Mouse (Mus musculus): ENCODE measurements around the gene Wnk1.

Wnk1 gene

DNA sequence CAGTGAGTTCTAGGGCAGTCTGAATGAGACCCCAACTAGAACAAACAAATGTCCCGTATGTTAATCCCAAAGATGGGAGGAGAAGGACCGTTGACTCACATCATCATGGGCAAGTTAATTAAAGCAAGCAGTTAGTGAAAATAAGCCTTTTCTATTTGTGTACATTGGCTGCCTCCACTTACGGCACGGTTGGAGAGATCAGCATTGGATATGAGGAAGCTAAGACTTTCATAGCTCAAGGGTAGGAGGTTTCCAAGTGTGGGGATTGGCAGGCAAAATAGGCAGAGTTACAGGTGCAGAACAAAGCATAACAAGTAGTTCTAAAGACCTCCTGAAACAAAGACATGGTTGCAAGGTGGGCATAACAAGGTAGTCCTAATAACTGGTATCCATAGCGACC lies 133.0 kb downstream of the Wnk1 start:
- DNase-seq (ENCODE audit: inconsistent ontology term), result no peak

DNA sequence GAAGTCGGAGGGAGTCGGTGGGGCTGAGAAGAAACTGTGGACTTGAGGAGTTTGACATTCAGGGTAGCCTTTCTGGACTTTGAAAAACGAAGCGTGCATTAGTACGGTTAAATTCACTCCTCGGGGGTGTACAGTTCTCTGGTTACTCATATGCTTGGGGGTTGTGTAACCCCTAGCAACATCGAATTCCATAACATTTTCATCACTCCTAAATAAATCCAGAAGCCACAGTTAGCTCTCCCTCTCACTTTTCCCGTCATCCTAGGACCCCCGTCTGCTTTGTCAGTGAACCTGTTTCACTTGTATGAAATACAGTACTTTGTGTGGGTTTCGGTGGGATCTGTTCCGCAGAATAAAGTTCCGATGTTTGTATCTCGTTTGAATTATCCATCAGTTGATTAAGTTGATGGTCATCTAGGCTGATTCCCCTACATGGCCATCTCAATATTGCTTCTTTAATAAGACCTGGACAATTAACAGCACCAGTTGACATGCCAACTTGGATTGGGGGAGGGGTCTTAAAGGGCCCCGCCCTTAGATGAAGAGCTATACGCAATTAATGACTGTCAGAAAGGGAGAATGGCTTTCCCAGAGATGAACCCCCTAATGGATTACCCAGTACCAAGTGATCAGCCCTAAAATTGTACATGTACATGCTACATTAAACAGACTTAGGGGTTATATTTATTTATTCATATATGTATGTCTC lies 135.2 kb downstream of the Wnk1 start:
- peak; percentile 38 for DNase-seq (ENCODE audit: inconsistent ontology term)

DNA sequence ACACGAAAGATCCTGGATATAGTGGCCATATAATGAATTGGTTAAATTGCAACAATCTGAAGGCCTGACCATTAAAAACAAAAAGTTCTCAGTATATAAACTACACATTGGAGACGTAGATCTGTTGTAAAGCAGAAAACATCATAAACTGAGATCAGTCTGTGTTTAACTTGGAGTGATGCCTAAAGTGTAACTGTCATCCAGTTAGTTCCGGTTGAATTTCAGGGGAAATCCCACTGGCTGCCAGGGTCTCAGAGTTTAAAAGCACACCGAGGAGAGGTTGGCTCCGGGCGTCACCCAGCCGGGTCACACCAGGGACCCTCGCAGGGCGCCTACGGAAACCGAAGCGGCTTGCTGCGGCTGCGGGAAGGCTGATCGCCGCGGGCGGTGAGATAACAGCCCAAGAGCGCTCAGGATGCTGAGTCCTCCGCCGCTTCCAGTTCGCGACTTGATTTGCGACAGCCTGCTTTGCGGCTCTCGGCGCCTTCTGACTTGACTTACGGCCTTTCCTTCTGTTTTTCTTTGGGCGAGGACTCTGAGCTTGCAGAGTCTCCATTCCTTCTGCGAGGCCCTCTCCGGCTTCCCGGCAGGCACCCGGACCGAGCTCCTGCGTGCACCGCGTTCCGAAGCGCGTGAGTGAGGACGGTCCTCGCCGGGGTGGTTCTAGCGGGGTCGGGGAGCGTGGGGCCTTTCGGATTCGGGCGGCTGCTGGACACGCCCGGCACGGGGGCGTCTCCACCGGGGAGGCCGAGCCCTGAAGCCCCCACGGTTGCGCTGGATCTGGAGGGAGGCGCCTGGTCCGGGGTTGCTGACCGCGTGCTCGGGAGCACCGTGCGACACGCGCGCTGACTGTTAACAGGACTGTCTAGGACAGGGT lies 136.0 kb downstream of the Wnk1 start, which contains the start of gene Rad52:
Gene Rad52 (plus strand): TSS at position 495 of the 877 bp plus-strand sequence.
- peak; percentile 88 for DNase-seq (ENCODE audit: inconsistent ontology term)

DNA sequence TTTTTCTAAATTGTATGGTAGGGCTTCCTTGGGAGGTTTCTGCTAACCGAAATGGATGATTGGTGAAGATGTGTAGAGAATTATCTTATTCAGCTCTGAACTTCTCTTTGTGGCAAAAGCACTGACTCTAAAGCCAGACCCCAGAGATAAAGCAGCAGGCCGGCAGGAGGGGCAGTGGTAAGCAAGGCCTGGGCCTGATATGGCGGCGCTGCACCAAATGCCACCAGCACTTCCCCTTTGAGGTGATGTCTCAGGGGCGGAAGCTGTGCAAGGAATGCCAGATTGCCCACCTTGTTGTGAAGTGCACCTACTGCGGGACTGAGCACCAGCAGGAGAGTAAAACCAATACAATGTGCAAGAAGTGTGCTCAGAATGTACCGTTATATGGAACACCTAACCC lies 145.8 kb downstream of the Wnk1 start:
- DNase-seq (ENCODE audit: inconsistent ontology term), result no peak

DNA sequence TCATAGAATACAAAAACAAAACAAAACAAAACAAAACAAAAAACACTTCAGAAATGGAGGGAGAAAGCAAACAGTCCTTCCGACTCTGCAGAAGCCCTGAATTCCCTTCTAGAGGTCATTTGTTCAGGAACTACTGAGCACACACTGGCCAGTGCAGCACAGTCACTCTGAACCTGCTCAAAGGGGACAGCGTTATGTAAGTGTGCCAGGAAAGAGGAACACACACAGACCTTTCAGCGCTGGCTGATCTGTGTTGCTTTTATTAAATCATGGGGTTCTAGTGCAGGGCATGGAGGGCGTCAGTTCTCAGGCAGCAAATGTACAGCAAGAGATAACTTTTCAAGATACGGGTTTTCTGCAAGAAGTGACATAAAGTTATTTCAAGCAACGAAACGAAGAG lies 155.3 kb downstream of the Wnk1 start:
- no peak for DNase-seq (ENCODE audit: inconsistent ontology term)
